Mouse (Mus musculus) gastrocnemius, adult 2 months (tissue): ENCODE data around the gene Gnb1l. TPM values are rescaled to one million over a fixed set of nuclear protein-coding genes. Genes with fewer than 3 reads are reported as not detected.

Experiments used
- DNase-seq: peaks from one replicate; pipeline ENCODE4 v3.0.0; 2022
- H3K27ac ChIP-seq: fragments of 200-600 bp; 2 replicates; pipeline ENCODE4 v1.8.1; 2022; ENCODE audit warnings: mild to moderate bottlenecking
- H3K4me3 ChIP-seq: fragments of 200-600 bp; 2 replicates; pipeline ENCODE4 v1.8.1; 2022; ENCODE audit warnings: mild to moderate bottlenecking, moderate library complexity
- CTCF ChIP-seq: fragments of 200-600 bp; IDR thresholded peaks from 2 replicates; pipeline ENCODE4 v1.8.1; 2022; ENCODE audit warnings: antibody characterized with exemption, mild to moderate bottlenecking, moderate library complexity
- intact Hi-C: fragments of 180-260 bp; cut with DNase I; formaldehyde crosslinking; loops from one replicate; pipeline ENCODE4 v1.15.1; 2025
- total RNA-seq, 2 experiments: library from RNA; stranded (reverse); gene quantifications; 2 replicates each; pipeline ENCODE4 v1.2.3; 2021

Gene Gnb1l
- total RNA-seq, 2 experiments from 2014 or later: 4.0 to 4.4 TPM

GRCm38 (mm10) chr16:18586076-18586905 is 87.8 kb downstream of the Gnb1l start:
- no peak for TF ChIP-seq CTCF
- peak overlapping the region; percentile 53 for H3K27ac ChIP-seq
- peak overlapping the region; percentile 73 for H3K4me3 ChIP-seq
- intact Hi-C loops: no loop called here
- no peak for DNase-seq

GRCm38 (mm10) chr16:18586906-18587546 is 88.5 kb downstream of the Gnb1l start:
- intact Hi-C loops: no loop called here
- no peak for DNase-seq
- no peak for TF ChIP-seq CTCF
- H3K27ac ChIP-seq: peak overlapping the region; percentile 53; the same call in 1 of the 2 replicates
- H3K4me3 ChIP-seq: peak overlapping the region; percentile 73

GRCm38 (mm10) chr16:18587847-18588737 is 89.6 kb downstream of the Gnb1l start:
- TF ChIP-seq CTCF: no peak
- Histone ChIP-seq H3K4me3 (peak overlapping the region; percentile 25), H3K27ac (no peak overlapping the region)
- DNase-seq: no peak
- intact Hi-C loops: no loop called here

GRCm38 (mm10) chr16:18588738-18589055 is 90.2 kb downstream of the Gnb1l start:
- H3K27ac ChIP-seq: no peak overlapping the region
- H3K4me3 ChIP-seq: no peak overlapping the region
- intact Hi-C loops: no loop called here
- DNase-seq: no peak
- TF ChIP-seq CTCF: no peak

- intact Hi-C loops: no loop called here
- TF ChIP-seq CTCF: no peak
- no peak for DNase-seq
- Histone ChIP-seq H3K27ac (no peak overlapping the region), H3K4me3 (no peak overlapping the region)
Measured at GRCm38 (mm10) chr16:18589080-18589621, 90.6 kb downstream of the Gnb1l start.

- peak within 1 kb of the TSS; percentile 68 for H3K4me3 ChIP-seq
- TF ChIP-seq CTCF: peak; percentile 43
- DNase-seq: no peak
- intact Hi-C loops: no loop called here
- no peak within 1 kb of the TSS for H3K27ac ChIP-seq
Measured at GRCm38 (mm10) chr16:18589804-18590790, 91.6 kb downstream of the Gnb1l start, which contains the start of gene Tbx1. Tbx1 (minus strand) TSS chr16:18590671.

GRCm38 (mm10) chr16:18591047-18592018 is 92.8 kb downstream of the Gnb1l start:
- intact Hi-C loops: no loop called here

GRCm38 (mm10) chr16:18593930-18594329 is 95.4 kb downstream of the Gnb1l start:
- TF ChIP-seq CTCF: no peak
- Histone ChIP-seq H3K27ac (no peak overlapping the region), H3K4me3 (no peak overlapping the region)
- DNase-seq: no peak
- intact Hi-C loops: no loop called here

More at GRCm38 (mm10) chr16:18591047-18592018, 92.8 kb downstream of the Gnb1l start:
- peak; percentile 33 for DNase-seq
- peak overlapping the region; percentile 56 for H3K4me3 ChIP-seq
- no peak overlapping the region for H3K27ac ChIP-seq
- TF ChIP-seq CTCF: peak; percentile 31; the same call in 1 of the 2 replicates

- TF ChIP-seq CTCF: no peak
- DNase-seq: no peak
- intact Hi-C loops: no loop called here
- H3K27ac ChIP-seq: no peak overlapping the region
- no peak overlapping the region for H3K4me3 ChIP-seq
Measured at GRCm38 (mm10) chr16:18596255-18596654, 97.7 kb downstream of the Gnb1l start.

GRCm38 (mm10) chr16:18598006-18598405 is 99.5 kb downstream of the Gnb1l start:
- no peak for TF ChIP-seq CTCF
- DNase-seq: no peak
- Histone ChIP-seq H3K27ac (no peak overlapping the region), H3K4me3 (no peak overlapping the region)
- intact Hi-C loops: no loop called here
